Mouse (Mus musculus): ENCODE measurements around the gene Olfr544. TPM values are rescaled to one million over a fixed set of nuclear protein-coding genes. Genes with fewer than 3 reads are reported as not detected.

Olfr544 gene
- polyA plus RNA-seq, 1 experiment from 2014 or later, result 0.10 TPM

DNA sequence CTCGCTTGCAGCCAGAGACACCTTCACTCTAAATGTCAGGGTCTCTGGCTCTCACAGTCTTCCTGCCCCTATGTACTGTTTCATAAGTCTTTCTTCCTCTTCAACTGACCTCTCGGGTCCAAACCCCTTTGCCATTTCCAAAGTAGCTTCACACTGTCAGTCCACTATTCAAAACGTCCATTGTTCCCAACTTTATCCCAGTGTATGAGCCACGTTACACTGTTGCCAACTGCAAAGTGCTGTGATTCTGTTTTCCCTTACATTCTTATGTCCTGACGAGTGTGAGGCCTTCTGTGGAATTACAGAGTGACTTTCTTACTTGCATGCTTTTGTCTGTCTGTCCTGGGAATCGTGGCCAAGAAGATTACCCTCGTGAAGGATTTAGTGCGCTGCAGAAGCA is 20.5 kb downstream of the Olfr544 start:
- Histone ChIP-seq H3K27ac (replicated peaks) (no peak overlapping the region), H3K9me3 (no peaks in the 10 kb centered on the region), H3K36me3 (replicated peaks) (peaks cover 90% of the 10 kb centered on the region), H3K4me1 (no peaks in the 10 kb centered on the region), H3K27me3 (replicated peaks; ENCODE audit: low read depth, poor library complexity, severe bottlenecking) (no peaks in the 10 kb centered on the region), H3K4me3 (no peak overlapping the region)
- no peak for DNase-seq (ENCODE audit: low spot score)
- WGBS, result 91% methylated on average over 8 of the region's 8 CpGs

GRCm38 (mm10) chr7:102458618-102459380 is 29.3 kb downstream of the Olfr544 start:
- Histone ChIP-seq H3K27me3 (replicated peaks; ENCODE audit: low read depth, poor library complexity, severe bottlenecking) (no peaks in the 10 kb centered on the region), H3K4me3 (no peak overlapping the region), H3K27ac (replicated peaks) (no peak overlapping the region), H3K4me1 (no peaks in the 10 kb centered on the region), H3K36me3 (replicated peaks) (peaks cover 100% of the 10 kb centered on the region), H3K9me3 (no peaks in the 10 kb centered on the region)
- no peak for DNase-seq (ENCODE audit: low spot score)
- WGBS, result 88% methylated on average over 5 of the region's 5 CpGs

- 92% methylated on average over 9 of the region's 9 CpGs for WGBS
- DNase-seq (ENCODE audit: low spot score), result no peak
- H3K27ac ChIP-seq (replicated peaks), result no peak overlapping the region
- peaks cover 79% of the 10 kb centered on the region for H3K36me3 ChIP-seq (replicated peaks)
- H3K27me3 ChIP-seq (replicated peaks; ENCODE audit: low read depth, poor library complexity, severe bottlenecking), result no peaks in the 10 kb centered on the region
- peaks cover 18% of the 10 kb centered on the region for H3K4me1 ChIP-seq
- H3K4me3 ChIP-seq, result no peak overlapping the region
- H3K9me3 ChIP-seq, result no peaks in the 10 kb centered on the region
Observed at GRCm38 (mm10) chr7:102446438-102446837, 41.7 kb downstream of the Olfr544 start.

DNA sequence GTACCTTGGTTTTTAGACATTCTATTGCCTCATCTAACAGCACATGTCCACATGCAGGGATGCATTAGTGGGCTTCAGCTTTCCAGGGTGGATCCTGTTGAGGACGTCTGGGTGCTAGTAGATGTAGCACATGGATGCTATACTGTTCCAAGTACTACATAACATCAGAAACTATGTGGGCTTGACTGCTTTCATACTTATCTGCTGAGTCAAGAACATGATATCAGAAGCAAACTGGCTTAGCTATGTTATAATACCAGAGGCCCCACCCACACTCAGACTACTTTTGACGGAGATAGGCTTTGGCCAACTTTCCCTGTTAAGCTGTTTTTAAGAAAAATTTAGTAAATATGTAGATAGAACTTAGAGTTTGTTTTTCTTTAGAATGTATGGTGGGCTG is 43.8 kb downstream of the Olfr544 start:
- peaks cover 18% of the 10 kb centered on the region for H3K4me1 ChIP-seq
- peaks cover 7% of the 10 kb centered on the region for H3K27me3 ChIP-seq (replicated peaks; ENCODE audit: low read depth, poor library complexity, severe bottlenecking)
- WGBS, result 92% methylated on average over 2 of the region's 2 CpGs
- peak overlapping the region; percentile 16; the same call in 1 of the 2 replicates for H3K4me3 ChIP-seq
- no peaks in the 10 kb centered on the region for H3K9me3 ChIP-seq
- peaks cover 58% of the 10 kb centered on the region for H3K36me3 ChIP-seq (replicated peaks)
- no peak for DNase-seq (ENCODE audit: low spot score)
- H3K27ac ChIP-seq (replicated peaks), result no peak overlapping the region

GRCm38 (mm10) chr7:102442432-102442831 is 45.7 kb downstream of the Olfr544 start:
- peaks cover 18% of the 10 kb centered on the region for H3K4me1 ChIP-seq
- peaks cover 39% of the 10 kb centered on the region for H3K36me3 ChIP-seq (replicated peaks)
- 1% methylated on average over 4 of the region's 4 CpGs for WGBS
- peak overlapping the region; percentile 78 for H3K4me3 ChIP-seq
- no peak for DNase-seq (ENCODE audit: low spot score)
- no peaks in the 10 kb centered on the region for H3K9me3 ChIP-seq
- H3K27me3 ChIP-seq (replicated peaks; ENCODE audit: low read depth, poor library complexity, severe bottlenecking), result peaks cover 16% of the 10 kb centered on the region
- H3K27ac ChIP-seq (replicated peaks), result peak overlapping the region; percentile 94

- DNase-seq (ENCODE audit: low spot score), result peak; percentile 96
- under 1% methylated on average over 56 of the region's 56 CpGs for WGBS
- peaks cover 33% of the 10 kb centered on the region for H3K36me3 ChIP-seq (replicated peaks)
Observed at GRCm38 (mm10) chr7:102441657-102442391, 46.3 kb downstream of the Olfr544 start, which contains the start of gene Rrm1. Gene Rrm1, plus strand, starts transcription at chr7:102441695.

DNA sequence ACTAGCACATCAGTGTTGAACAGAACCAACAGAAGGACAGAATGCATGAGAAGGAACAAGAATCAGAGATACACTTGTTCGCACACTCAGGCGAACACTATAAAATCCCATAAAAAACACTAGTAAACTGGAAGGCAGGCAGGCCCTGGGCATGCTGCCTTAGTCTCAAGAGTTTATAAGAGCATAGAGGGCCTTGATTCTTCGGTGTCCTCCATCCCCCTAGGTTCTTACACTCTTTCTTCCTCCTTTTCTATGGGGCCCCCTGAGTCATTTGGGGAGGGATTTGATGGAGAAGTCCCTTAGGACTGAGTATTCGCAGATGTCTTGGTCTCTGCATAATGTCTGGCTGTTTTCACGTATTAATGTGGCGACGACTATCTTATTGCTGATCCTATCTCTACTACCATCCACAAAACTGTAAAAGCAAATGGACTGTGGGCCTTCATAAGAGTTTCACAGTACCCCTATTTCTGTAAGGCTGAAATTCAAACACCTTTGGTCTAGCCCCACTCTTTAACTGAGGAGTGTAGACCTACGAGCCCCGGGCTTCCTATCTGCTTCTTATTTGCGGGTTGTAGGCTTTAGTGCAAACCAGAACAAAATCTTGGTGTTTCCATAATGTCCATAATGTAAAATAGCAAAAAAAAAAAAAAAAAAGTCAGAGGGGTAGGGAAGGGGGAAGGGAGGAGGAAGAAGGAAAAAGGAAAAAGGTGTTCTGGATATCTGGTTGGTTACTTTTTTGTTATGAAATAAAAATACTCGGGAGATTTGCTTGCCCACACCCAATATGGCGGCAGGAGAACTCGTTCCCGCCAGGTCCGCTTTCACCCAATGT is 47.1 kb downstream of the Olfr544 start:
- DNase-seq (ENCODE audit: low spot score), result no peak
- peak overlapping the region; percentile 94 for H3K27ac ChIP-seq (replicated peaks)
- peaks cover 18% of the 10 kb centered on the region for H3K4me1 ChIP-seq
- peaks cover 25% of the 10 kb centered on the region for H3K36me3 ChIP-seq (replicated peaks)
- H3K4me3 ChIP-seq, result peak overlapping the region; percentile 78
- no peaks in the 10 kb centered on the region for H3K9me3 ChIP-seq
- peaks cover 16% of the 10 kb centered on the region for H3K27me3 ChIP-seq (replicated peaks; ENCODE audit: low read depth, poor library complexity, severe bottlenecking)
- WGBS, result 55% methylated on average over 15 of the region's 15 CpGs

More at GRCm38 (mm10) chr7:102441657-102442391, 46.3 kb downstream of the Olfr544 start, which contains the start of gene Rrm1:
- H3K27ac ChIP-seq (replicated peaks), result peak within 1 kb of the TSS; percentile 94
- peaks cover 18% of the 10 kb centered on the region for H3K4me1 ChIP-seq
- H3K27me3 ChIP-seq (replicated peaks; ENCODE audit: low read depth, poor library complexity, severe bottlenecking), result peaks cover 16% of the 10 kb centered on the region
- no peaks in the 10 kb centered on the region for H3K9me3 ChIP-seq
- H3K4me3 ChIP-seq, result peak within 1 kb of the TSS; percentile 78

- WGBS, result 79% methylated on average over 2 of the region's 2 CpGs
- no peak for DNase-seq (ENCODE audit: low spot score)
- Histone ChIP-seq H3K27me3 (replicated peaks; ENCODE audit: low read depth, poor library complexity, severe bottlenecking) (0 out of 2 replicates have a peak, but pooled peaks cover 10% of the 10 kb centered on the region), H3K4me1 (no peaks in the 10 kb centered on the region), H3K9me3 (no peaks in the 10 kb centered on the region), H3K4me3 (no peak overlapping the region), H3K36me3 (replicated peaks) (no peaks in the 10 kb centered on the region), H3K27ac (replicated peaks) (no peak overlapping the region)
Observed at GRCm38 (mm10) chr7:102434344-102434743, 53.8 kb downstream of the Olfr544 start.

Other genes starting within 250 kb of the Olfr544 start
- 42.5 and 48.4 TPM in 2 replicates for gene Rhog, start 232.3 kb downstream of the Olfr544 start, polyA plus RNA-seq (2016; fragmentation: Nextera tagmentation; extraction: Ambion mirVana)
- 13.0 and 14.6 TPM in 2 replicates for gene Stim1, start 220.5 kb downstream of the Olfr544 start, polyA plus RNA-seq (2016; fragmentation: Nextera tagmentation; extraction: Ambion mirVana)
- gene Rrm1, start 46.6 kb downstream of the Olfr544 start, polyA plus RNA-seq (2016; fragmentation: Nextera tagmentation; extraction: Ambion mirVana), result 267 and 280 TPM in 2 replicates
- gene Olfr543, start 6.6 kb downstream of the Olfr544 start, polyA plus RNA-seq (2016; fragmentation: Nextera tagmentation; extraction: Ambion mirVana), result 0.55 and 0.58 TPM in 2 replicates
- gene Olfr545, start 11.3 kb upstream of the Olfr544 start, polyA plus RNA-seq (2016; fragmentation: Nextera tagmentation; extraction: Ambion mirVana), result 0.05 and 0.24 TPM in 2 replicates
- gene Olfr547, start 46.4 kb upstream of the Olfr544 start, polyA plus RNA-seq (2016; fragmentation: Nextera tagmentation; extraction: Ambion mirVana), result not detected in 2 replicates
- not detected in 2 replicates for gene Olfr548-ps1, start 52.6 kb upstream of the Olfr544 start, polyA plus RNA-seq (2016; fragmentation: Nextera tagmentation; extraction: Ambion mirVana)
- gene Olfr549, start 61.6 kb upstream of the Olfr544 start, polyA plus RNA-seq (2016; fragmentation: Nextera tagmentation; extraction: Ambion mirVana), result not detected in 2 replicates
- 0.24 and 0.54 TPM in 2 replicates for gene Trim21, start 77.2 kb upstream of the Olfr544 start, polyA plus RNA-seq (2016; fragmentation: Nextera tagmentation; extraction: Ambion mirVana)
- gene Olfr550, start 83.1 kb upstream of the Olfr544 start, polyA plus RNA-seq (2016; fragmentation: Nextera tagmentation; extraction: Ambion mirVana), result not detected in 2 replicates
- gene Olfr551, start 103.6 kb upstream of the Olfr544 start, polyA plus RNA-seq (2016; fragmentation: Nextera tagmentation; extraction: Ambion mirVana), result not detected in 2 replicates
- not detected in 2 replicates for gene Olfr552, start 109.5 kb upstream of the Olfr544 start, polyA plus RNA-seq (2016; fragmentation: Nextera tagmentation; extraction: Ambion mirVana)
- not detected in 2 replicates for gene Olfr553, start 129.9 kb upstream of the Olfr544 start, polyA plus RNA-seq (2016; fragmentation: Nextera tagmentation; extraction: Ambion mirVana)
- not detected in 2 replicates for gene Olfr554, start 150.1 kb upstream of the Olfr544 start, polyA plus RNA-seq (2016; fragmentation: Nextera tagmentation; extraction: Ambion mirVana)
- not detected in 2 replicates for gene Olfr555, start 170.5 kb upstream of the Olfr544 start, polyA plus RNA-seq (2016; fragmentation: Nextera tagmentation; extraction: Ambion mirVana)
- gene Olfr556, start 176.6 kb upstream of the Olfr544 start, polyA plus RNA-seq (2016; fragmentation: Nextera tagmentation; extraction: Ambion mirVana), result not detected in 2 replicates
- 10.9 and 13.2 TPM in 2 replicates for gene Trim68, start 199.0 kb upstream of the Olfr544 start, polyA plus RNA-seq (2016; fragmentation: Nextera tagmentation; extraction: Ambion mirVana)
- not detected in 2 replicates for gene Olfr557, start 207.6 kb upstream of the Olfr544 start, polyA plus RNA-seq (2016; fragmentation: Nextera tagmentation; extraction: Ambion mirVana)
- 0.09 TPM in 1 of 2 replicates, not detected in the other for gene Olfr558, start 213.9 kb upstream of the Olfr544 start, polyA plus RNA-seq (2016; fragmentation: Nextera tagmentation; extraction: Ambion mirVana)
- gene Olfr33, start 230.8 kb upstream of the Olfr544 start, polyA plus RNA-seq (2016; fragmentation: Nextera tagmentation; extraction: Ambion mirVana), result not detected in 2 replicates
- not detected in 2 replicates for gene Olfr559, start 239.2 kb upstream of the Olfr544 start, polyA plus RNA-seq (2016; fragmentation: Nextera tagmentation; extraction: Ambion mirVana)